Mouse (Mus musculus) thymus, postnatal 10 days (tissue): ENCODE measurements around the gene BC025446.

Experiments
- DNase-seq, 2 experiments: peaks; one replicate each; pipeline ENCODE4 v3.0.0; 2021; ENCODE audit warnings: low spot score in 2 of 2

The BC025446 gene

GRCm38 (mm10) chr15:75215778-75216691 lies at the start of gene BC025446:
Gene BC025446, plus strand, starts transcription at chr15:75216376.
- no peak for DNase-seq

GRCm38 (mm10) chr15:75175506-75175905 lies 40.7 kb upstream of the BC025446 start:
- DNase-seq: peak in 1 of 2 experiments; percentile 52

GRCm38 (mm10) chr15:75186291-75186690 lies 29.9 kb upstream of the BC025446 start:
- DNase-seq: no peak

- peak in 1 of 2 experiments; percentile 49 for DNase-seq
Measured at GRCm38 (mm10) chr15:75189116-75189515, 27.1 kb upstream of the BC025446 start.

GRCm38 (mm10) chr15:75190560-75190959 lies 25.6 kb upstream of the BC025446 start:
- DNase-seq: peak in 1 of 2 experiments; percentile 45

- DNase-seq: no peak
Measured at GRCm38 (mm10) chr15:75216831-75217230, 655 bp downstream of the BC025446 start.

GRCm38 (mm10) chr15:75221942-75222341 lies 5.8 kb downstream of the BC025446 start:
- DNase-seq: no peak

- no peak for DNase-seq
Measured at GRCm38 (mm10) chr15:75237736-75238288, 21.6 kb downstream of the BC025446 start.

GRCm38 (mm10) chr15:75240558-75240957 lies 24.4 kb downstream of the BC025446 start:
- DNase-seq: no peak

GRCm38 (mm10) chr15:75242756-75243640 lies 26.8 kb downstream of the BC025446 start:
- DNase-seq: no peak

- no peak for DNase-seq
Measured at GRCm38 (mm10) chr15:75254671-75255070, 38.5 kb downstream of the BC025446 start.

GRCm38 (mm10) chr15:75265863-75266262 lies 49.7 kb downstream of the BC025446 start:
- no peak for DNase-seq

GRCm38 (mm10) chr15:75266626-75267025 lies 50.5 kb downstream of the BC025446 start:
- DNase-seq: no peak

- no peak for DNase-seq
Measured at GRCm38 (mm10) chr15:75268121-75268520, 51.9 kb downstream of the BC025446 start, which contains the start of gene Ly6f. Gene Ly6f, plus strand, starts transcription at chr15:75268421.

- no peak for DNase-seq
Measured at GRCm38 (mm10) chr15:75268916-75269829, 53.0 kb downstream of the BC025446 start.

GRCm38 (mm10) chr15:75270169-75270568 lies 54.0 kb downstream of the BC025446 start:
- DNase-seq: no peak

GRCm38 (mm10) chr15:75270691-75271362 lies 54.7 kb downstream of the BC025446 start:
- DNase-seq: no peak

- DNase-seq: no peak
Measured at GRCm38 (mm10) chr15:75271426-75271825, 55.2 kb downstream of the BC025446 start.

- no peak for DNase-seq
Measured at GRCm38 (mm10) chr15:75271891-75272290, 55.7 kb downstream of the BC025446 start.
